Mouse (Mus musculus) neural tube, embryonic 14.5 days (tissue): Measurements from ENCODE around the gene Edf1. TPM values are rescaled to one million over a fixed set of nuclear protein-coding genes. Genes with fewer than 3 reads are reported as not detected.

Source experiments
- ATAC-seq: fragments of 200-750 bp; cut with Nextera tagmentation; 2 replicates; pipeline ENCODE4 v1.8.0; 2017; ENCODE audit warnings: low read depth, mild to moderate bottlenecking, moderate TSS enrichment, moderate library complexity
- H3K27ac ChIP-seq: fragments of 300-500 bp; sonication (generic); 2 replicates; pipeline ENCODE4 v1.5.1; 2014; ENCODE audit warnings: low read depth, mild to moderate bottlenecking, control low read depth, low read length, moderate library complexity, mixed read lengths
- H3K27me3 ChIP-seq: fragments of 300-500 bp; sonication (generic); 2 replicates; pipeline ENCODE4 v1.6.1; 2014; ENCODE audit warnings: low read length; ENCODE audit not compliant: control insufficient read depth, insufficient read depth
- H3K36me3 ChIP-seq: fragments of 300-500 bp; sonication (generic); 2 replicates; pipeline ENCODE4 v1.6.1; 2014; ENCODE audit warnings: low read length, mixed read lengths; ENCODE audit not compliant: control insufficient read depth, insufficient read depth
- H3K4me1 ChIP-seq: fragments of 300-500 bp; sonication (generic); 2 replicates; pipeline ENCODE4 v1.6.1; 2014; ENCODE audit warnings: low read length; ENCODE audit not compliant: control insufficient read depth, insufficient read depth
- H3K4me2 ChIP-seq: fragments of 300-500 bp; sonication (generic); 2 replicates; pipeline ENCODE4 v1.6.1; 2014; ENCODE audit warnings: mild to moderate bottlenecking, low read depth, low read length, control low read depth
- H3K4me3 ChIP-seq: fragments of 300-500 bp; sonication (generic); 2 replicates; pipeline ENCODE4 v1.5.1; 2014; ENCODE audit warnings: low read depth, low read length, control low read depth, mixed read lengths
- H3K9ac ChIP-seq: fragments of 300-500 bp; sonication (generic); replicated peaks from 2 replicates; pipeline ENCODE4 v1.6.1; 2014; ENCODE audit warnings: low read depth, mild to moderate bottlenecking, control low read depth, low read length, mixed read lengths
- H3K9me3 ChIP-seq: fragments of 300-500 bp; sonication (generic); 2 replicates; pipeline ENCODE4 v1.6.1; 2016; ENCODE audit warnings: low read length; ENCODE audit not compliant: control insufficient read depth
- WGBS: fragments of 180-500 bp; shearing (Covaris S2); extraction: QIAGEN DNeasy Blood & Tissue Kit; methylation state at CpG from one replicate; pipeline ENCODE4 v1.1.7; 2014; 5-methylcytosine and 5-hydroxymethylcytosine counted together
- polyA plus RNA-seq: library from polyadenylated mRNA; unstranded; fragments of >200 nt; fragmentation: Nextera tagmentation; extraction: Ambion mirVana; gene quantifications from 2 replicates; pipeline ENCODE4 v1.2.1, GENCODE M21; 2014

Edf1 gene
- polyA plus RNA-seq, 1 experiment from 2014 or later: 373 TPM

- no peak overlapping the region for H3K27ac ChIP-seq
- no peak overlapping the region for H3K9ac ChIP-seq
- H3K36me3 ChIP-seq: peaks cover 7% of the 10 kb centered on the region; the same call in 1 of the 2 replicates
- peaks cover 15% of the 10 kb centered on the region for H3K27me3 ChIP-seq
- H3K4me2 ChIP-seq: no peak overlapping the region
- no peak overlapping the region for H3K4me3 ChIP-seq
- WGBS: 93% methylated on average over 3 of the region's 3 CpGs
- H3K9me3 ChIP-seq: no peaks in the 10 kb centered on the region
- ATAC-seq: no peak
- peaks cover 33% of the 10 kb centered on the region for H3K4me1 ChIP-seq
These were observed 26.5 kb downstream of the Edf1 start for GRCm38 (mm10) chr2:25584152-25584551.

- H3K27ac ChIP-seq: no peak overlapping the region
- no peaks in the 10 kb centered on the region for H3K9me3 ChIP-seq
- ATAC-seq: no peak
- no peak overlapping the region for H3K9ac ChIP-seq
- 85% methylated on average over 4 of the region's 4 CpGs for WGBS
- H3K4me3 ChIP-seq: no peak overlapping the region
- no peak overlapping the region for H3K4me2 ChIP-seq
- peaks cover 7% of the 10 kb centered on the region; the same call in 1 of the 2 replicates for H3K36me3 ChIP-seq
- peaks cover 8% of the 10 kb centered on the region for H3K27me3 ChIP-seq
- peaks cover 30% of the 10 kb centered on the region for H3K4me1 ChIP-seq
These were observed 27.2 kb downstream of the Edf1 start for GRCm38 (mm10) chr2:25584856-25585255.

- Histone ChIP-seq H3K4me1 (peaks cover 23% of the 10 kb centered on the region), H3K4me2 (no peak overlapping the region), H3K27me3 (peaks cover under 1% of the 10 kb centered on the region; the same call in 1 of the 2 replicates), H3K27ac (no peak overlapping the region), H3K9me3 (no peaks in the 10 kb centered on the region), H3K36me3 (peaks cover 14% of the 10 kb centered on the region), H3K9ac (no peak overlapping the region), H3K4me3 (no peak overlapping the region)
- 94% methylated on average over 3 of the region's 3 CpGs for WGBS
- ATAC-seq: no peak
These were observed 28.0 kb downstream of the Edf1 start for GRCm38 (mm10) chr2:25585601-25586000.

- WGBS: 98% methylated on average over 8 of the region's 8 CpGs
- no peak overlapping the region for H3K27ac ChIP-seq
- H3K9me3 ChIP-seq: no peaks in the 10 kb centered on the region
- H3K36me3 ChIP-seq: peaks cover 28% of the 10 kb centered on the region
- H3K4me3 ChIP-seq: no peak overlapping the region
- no peak overlapping the region for H3K4me2 ChIP-seq
- ATAC-seq: no peak
- H3K4me1 ChIP-seq: peaks cover 11% of the 10 kb centered on the region
- H3K27me3 ChIP-seq: no peaks in the 10 kb centered on the region
- no peak overlapping the region for H3K9ac ChIP-seq
These were observed 29.6 kb downstream of the Edf1 start for GRCm38 (mm10) chr2:25587290-25587689.

- no peak for ATAC-seq
- Histone ChIP-seq H3K4me3 (no peak overlapping the region), H3K4me2 (no peak overlapping the region), H3K9me3 (no peaks in the 10 kb centered on the region), H3K27me3 (no peaks in the 10 kb centered on the region), H3K4me1 (peaks cover under 1% of the 10 kb centered on the region; the same call in 1 of the 2 replicates), H3K27ac (no peak overlapping the region), H3K36me3 (peaks cover 34% of the 10 kb centered on the region), H3K9ac (no peak overlapping the region)
- WGBS: 93% methylated on average over 8 of the region's 8 CpGs
These were observed 30.7 kb downstream of the Edf1 start for GRCm38 (mm10) chr2:25588227-25588907.

GRCm38 (mm10) chr2:25591863-25592262 lies 34.2 kb downstream of the Edf1 start:
- H3K27me3 ChIP-seq: no peaks in the 10 kb centered on the region
- H3K9me3 ChIP-seq: no peaks in the 10 kb centered on the region
- no peak overlapping the region for H3K9ac ChIP-seq
- peaks cover 53% of the 10 kb centered on the region for H3K36me3 ChIP-seq
- no peak for ATAC-seq
- H3K27ac ChIP-seq: no peak overlapping the region
- H3K4me3 ChIP-seq: no peak overlapping the region
- 92% methylated on average over 2 of the region's 2 CpGs for WGBS
- no peaks in the 10 kb centered on the region for H3K4me1 ChIP-seq
- no peak overlapping the region for H3K4me2 ChIP-seq

DNA sequence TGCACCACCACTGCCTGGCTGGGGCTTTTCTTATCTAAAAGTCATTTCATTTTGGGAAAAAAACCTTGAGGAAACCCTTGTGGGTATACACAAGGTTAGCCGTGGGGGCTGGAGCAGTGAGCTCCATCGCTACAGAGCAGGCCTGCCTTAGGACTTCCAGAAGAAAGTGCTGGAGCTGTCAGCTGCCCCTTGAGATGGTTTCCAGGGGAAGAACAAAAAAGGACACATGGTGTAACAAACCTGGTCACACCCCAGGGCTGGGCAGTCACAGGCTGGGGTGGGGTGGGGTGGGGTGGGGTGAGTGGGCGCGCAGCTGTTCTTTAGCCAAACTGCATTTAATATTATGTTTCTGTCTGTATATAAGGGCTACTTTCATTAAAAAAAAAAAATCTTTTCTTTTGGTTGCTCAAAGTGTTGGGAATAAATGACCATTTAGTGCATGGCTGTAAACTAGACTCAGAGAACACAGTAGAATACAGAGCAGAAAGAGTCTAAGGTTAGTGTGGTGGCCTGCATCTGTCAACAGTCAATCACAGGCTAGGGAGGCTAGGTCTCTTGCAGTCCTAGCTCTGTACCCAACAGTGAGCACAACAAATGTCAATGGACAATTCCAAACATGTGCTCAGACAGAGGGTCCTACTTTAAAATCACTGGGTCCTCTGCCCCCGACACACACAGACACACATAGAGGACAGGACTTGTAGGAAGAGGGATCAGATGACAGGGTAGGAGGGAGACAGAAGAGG lies 39.3 kb downstream of the Edf1 start:
- no peaks in the 10 kb centered on the region for H3K9me3 ChIP-seq
- H3K4me3 ChIP-seq: no peak overlapping the region
- H3K27me3 ChIP-seq: no peaks in the 10 kb centered on the region
- no peak overlapping the region for H3K9ac ChIP-seq
- peaks cover 78% of the 10 kb centered on the region for H3K36me3 ChIP-seq
- H3K27ac ChIP-seq: no peak overlapping the region
- 96% methylated on average over 5 of the region's 5 CpGs for WGBS
- no peak overlapping the region for H3K4me2 ChIP-seq
- ATAC-seq: no peak
- no peaks in the 10 kb centered on the region for H3K4me1 ChIP-seq

- Histone ChIP-seq H3K9ac (no peak overlapping the region), H3K9me3 (no peaks in the 10 kb centered on the region), H3K4me3 (no peak overlapping the region), H3K27ac (no peak overlapping the region), H3K36me3 (peaks cover 69% of the 10 kb centered on the region), H3K27me3 (no peaks in the 10 kb centered on the region), H3K4me2 (no peak overlapping the region), H3K4me1 (no peaks in the 10 kb centered on the region)
- no peak for ATAC-seq
- 93% methylated on average over 1 of the region's 1 CpGs for WGBS
These were observed 41.1 kb downstream of the Edf1 start for GRCm38 (mm10) chr2:25598749-25599148.

DNA sequence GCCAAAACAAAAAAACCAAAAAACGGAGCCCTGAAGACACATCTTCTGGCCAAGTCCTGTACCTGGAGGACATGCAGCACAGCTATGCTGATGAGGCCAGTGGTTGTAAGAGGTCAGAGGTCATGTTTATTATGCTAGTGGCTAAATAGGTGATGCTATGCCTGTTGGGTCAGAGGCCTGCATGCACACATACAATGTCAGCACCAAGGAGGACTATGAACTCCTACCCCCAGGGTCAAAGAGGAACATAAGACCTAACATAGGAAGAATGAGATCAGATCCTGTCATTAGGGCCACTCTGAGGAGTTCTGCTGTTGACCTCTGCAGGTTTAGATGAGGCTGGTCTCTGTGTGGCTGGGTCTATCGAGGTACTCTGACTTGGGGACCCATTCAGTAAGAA lies 42.4 kb downstream of the Edf1 start:
- H3K27me3 ChIP-seq: no peaks in the 10 kb centered on the region
- no peak overlapping the region for H3K4me3 ChIP-seq
- peaks cover 65% of the 10 kb centered on the region for H3K36me3 ChIP-seq
- H3K9ac ChIP-seq: no peak overlapping the region
- no peaks in the 10 kb centered on the region for H3K4me1 ChIP-seq
- no peaks in the 10 kb centered on the region for H3K9me3 ChIP-seq
- WGBS: 90% methylated on average over 2 of the region's 2 CpGs
- no peak overlapping the region for H3K4me2 ChIP-seq
- no peak overlapping the region for H3K27ac ChIP-seq
- ATAC-seq: no peak
